Mouse (Mus musculus) spleen, adult 2 months (tissue): ENCODE measurements around the gene Fam172a. TPM values are rescaled to one million over a fixed set of nuclear protein-coding genes. Genes with fewer than 3 reads are reported as not detected.

Experiments
- DNase-seq, 2 experiments: peaks; one replicate each; pipeline versions ENCODE4 v3.0.0 to v3.0.0-alpha.2; 2012 to 2021; ENCODE audit warnings: low spot score in 2 of 2, low read depth in 1 of 2
- H3K27ac ChIP-seq: fragments of 200-500 bp; 2 replicates; pipeline ENCODE4 v1.5.1; 2012; ENCODE audit warnings: low read length, inconsistent platforms; ENCODE audit not compliant: insufficient read depth
- H3K27me3 ChIP-seq: fragments of 200-500 bp; 2 replicates; pipeline ENCODE4 v1.6.1; 2012; ENCODE audit warnings: mild to moderate bottlenecking, moderate library complexity, low read length, inconsistent platforms; ENCODE audit not compliant: control insufficient read depth, insufficient read depth
- H3K36me3 ChIP-seq: fragments of 200-500 bp; 2 replicates; pipeline ENCODE4 v1.6.1; 2012; ENCODE audit warnings: mild to moderate bottlenecking, low read length, inconsistent platforms; ENCODE audit not compliant: control insufficient read depth, insufficient read depth
- H3K4me1 ChIP-seq: fragments of 200-500 bp; 2 replicates; pipeline ENCODE4 v1.6.1; 2011; ENCODE audit warnings: inconsistent platforms; ENCODE audit not compliant: control insufficient read depth, insufficient read depth, insufficient read length
- H3K4me3 ChIP-seq: fragments of 200-500 bp; 2 replicates; pipeline ENCODE4 v1.5.1; 2011; ENCODE audit warnings: mild to moderate bottlenecking, inconsistent platforms; ENCODE audit not compliant: insufficient read depth, insufficient read length; ENCODE audit errors: extremely low read depth
- CTCF ChIP-seq: fragments of 200-500 bp; IDR thresholded peaks from 2 replicates; pipeline ENCODE4 v1.5.1; 2011; ENCODE audit warnings: mild to moderate bottlenecking, inconsistent platforms; ENCODE audit not compliant: insufficient read depth, insufficient read length, insufficient replicate concordance; ENCODE audit errors: extremely low read depth
- POLR2A ChIP-seq: fragments of 200-500 bp; IDR thresholded peaks from 2 replicates; pipeline ENCODE4 v1.6.1; 2011; ENCODE audit warnings: low read depth, low read length, inconsistent platforms
- WGBS: fragments of 180-500 bp; shearing (Covaris S2); methylation state at CpG from one replicate; pipeline ENCODE4 v1.1.7; 2018; 5-methylcytosine and 5-hydroxymethylcytosine counted together
- polyA plus RNA-seq: library from polyadenylated mRNA; depleted of rRNA; stranded (reverse); fragments of >200 nt; gene quantifications from 2 replicates; pipeline ENCODE4 v1.2.3, GENCODE M21; 2012

The Fam172a gene
- polyA plus RNA-seq, 1 experiment = 7.1 TPM

- no peak for TF ChIP-seq POLR2A
- no peak for TF ChIP-seq CTCF
- no peak overlapping the region for H3K27ac ChIP-seq
- no peaks in the 10 kb centered on the region for H3K36me3 ChIP-seq
- peaks cover 26% of the 10 kb centered on the region for H3K27me3 ChIP-seq
- 6% methylated on average over 47 of the region's 47 CpGs for WGBS
- DNase-seq = no peak
- H3K4me3 ChIP-seq = peak overlapping the region; percentile 37; the same call in 1 of the 2 replicates
- no peaks in the 10 kb centered on the region for H3K4me1 ChIP-seq
These were observed 500.9 kb downstream of the Fam172a start for GRCm38 (mm10) chr13:78202574-78203347.

DNA sequence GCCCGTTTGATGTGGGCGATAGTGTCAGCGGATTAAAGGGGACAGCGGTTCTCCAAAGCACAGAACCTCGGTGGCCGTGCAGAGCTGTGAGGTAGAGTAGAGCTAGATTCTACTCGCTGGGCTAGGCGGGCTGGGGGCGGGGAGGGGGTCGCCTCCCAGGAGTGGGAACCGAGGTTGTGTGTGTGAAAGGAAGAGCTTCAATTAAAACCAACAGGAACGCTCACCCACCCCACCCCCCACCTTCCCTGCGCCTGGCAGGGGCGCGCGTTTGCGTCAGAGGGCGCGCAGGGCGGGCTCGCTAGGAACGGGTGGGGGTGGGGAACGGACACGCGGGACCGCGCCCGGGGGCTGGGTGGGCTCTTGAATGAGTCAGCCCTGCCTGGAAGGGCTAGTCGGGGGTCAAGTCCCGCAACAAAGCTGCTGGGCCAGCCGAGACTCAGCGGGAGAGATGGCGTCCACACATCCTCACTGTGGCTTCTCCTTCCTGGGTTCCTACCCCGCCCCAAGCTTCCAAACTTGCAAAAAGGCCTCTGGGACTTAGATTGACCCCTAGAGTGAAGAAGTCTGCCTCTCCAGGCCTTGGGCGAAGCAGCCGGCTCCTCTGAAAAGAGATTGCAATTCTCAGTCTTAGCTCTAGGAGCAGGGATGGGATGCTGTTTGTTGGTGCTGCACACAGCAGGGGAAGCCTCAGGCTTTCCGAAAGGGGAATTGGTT is 501.7 kb downstream of the Fam172a start:
- no peak for DNase-seq
- 4% methylated on average over 37 of the region's 37 CpGs for WGBS
- no peaks in the 10 kb centered on the region for H3K4me1 ChIP-seq
- no peaks in the 10 kb centered on the region for H3K36me3 ChIP-seq
- peaks cover 23% of the 10 kb centered on the region for H3K27me3 ChIP-seq
- peak overlapping the region; percentile 37 for H3K4me3 ChIP-seq
- TF ChIP-seq POLR2A (no peak), CTCF (no peak)
- H3K27ac ChIP-seq = peak overlapping the region; percentile 57; the same call in 1 of the 2 replicates

DNA sequence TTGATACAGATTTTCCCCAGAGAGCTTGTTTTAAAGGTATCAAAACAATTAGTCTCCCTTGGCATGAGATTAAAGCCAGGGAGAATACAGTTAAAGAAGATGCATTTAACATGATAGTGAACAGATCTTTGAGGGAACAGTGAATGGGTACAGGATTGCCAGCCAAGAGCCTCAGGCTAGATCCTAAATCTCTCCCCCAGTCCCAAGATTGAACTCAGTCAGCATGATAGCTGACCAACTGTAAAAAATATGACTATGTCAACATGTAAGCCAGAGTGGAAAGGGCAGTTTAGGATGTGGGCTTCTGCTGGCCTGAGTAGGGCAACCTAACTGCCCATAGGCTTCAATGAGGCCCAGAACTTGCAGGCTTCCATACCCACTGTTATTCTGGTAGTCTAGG is 503.6 kb downstream of the Fam172a start:
- Histone ChIP-seq H3K4me1 (no peaks in the 10 kb centered on the region), H3K27ac (no peak overlapping the region), H3K36me3 (no peaks in the 10 kb centered on the region), H3K4me3 (no peak overlapping the region), H3K27me3 (peaks cover 16% of the 10 kb centered on the region)
- no peak for DNase-seq
- TF ChIP-seq CTCF (no peak), POLR2A (no peak)

- DNase-seq = no peak
- Histone ChIP-seq H3K4me3 (no peak overlapping the region), H3K27ac (no peak overlapping the region), H3K27me3 (peaks cover 17% of the 10 kb centered on the region), H3K4me1 (no peaks in the 10 kb centered on the region), H3K36me3 (no peaks in the 10 kb centered on the region)
- TF ChIP-seq CTCF (no peak), POLR2A (no peak)
- 43% methylated on average over 7 of the region's 7 CpGs for WGBS
These were observed 505.1 kb downstream of the Fam172a start for GRCm38 (mm10) chr13:78206891-78207430.

GRCm38 (mm10) chr13:78207796-78208645 is 506.2 kb downstream of the Fam172a start:
- Histone ChIP-seq H3K27me3 (peaks cover 18% of the 10 kb centered on the region), H3K4me3 (no peak overlapping the region)
- 9% methylated on average over 12 of the region's 12 CpGs for WGBS

DNA sequence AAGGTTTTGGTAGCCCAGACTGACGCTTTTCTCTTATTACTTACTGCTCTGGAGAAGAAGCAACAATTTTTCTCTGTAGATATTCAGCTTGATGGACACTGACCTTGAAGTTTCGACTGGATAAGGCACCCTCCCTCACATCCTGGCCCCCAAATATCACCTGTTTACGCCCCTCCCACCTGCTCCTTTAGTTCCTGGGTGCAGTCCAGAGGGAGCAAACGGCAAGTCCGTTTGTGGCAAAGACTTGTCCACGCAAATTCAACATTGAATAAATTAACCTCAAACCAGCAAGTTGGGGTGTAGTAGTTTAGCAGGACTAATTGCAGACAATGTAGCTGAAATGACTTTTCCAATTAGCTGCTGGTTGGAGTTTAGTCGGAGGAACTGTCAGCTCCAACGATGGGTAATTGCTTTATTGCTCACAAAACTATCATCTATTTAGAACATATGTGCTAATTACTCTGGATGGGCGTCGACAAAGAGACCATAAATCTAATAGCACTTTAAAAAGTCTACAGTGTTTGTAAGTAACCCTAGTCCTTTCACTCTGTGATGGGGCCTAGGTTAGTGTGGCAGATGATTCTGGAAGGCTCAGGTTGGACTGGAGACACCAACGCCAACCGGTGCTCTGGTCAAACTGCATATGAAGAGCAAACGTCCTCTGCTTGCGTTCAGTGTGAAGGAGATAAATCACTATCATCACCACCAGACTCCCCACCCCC is 507.0 kb downstream of the Fam172a start:
- no peak overlapping the region for H3K27ac ChIP-seq
- peaks cover 13% of the 10 kb centered on the region for H3K27me3 ChIP-seq
- no peak overlapping the region for H3K4me3 ChIP-seq
- 11% methylated on average over 14 of the region's 14 CpGs for WGBS
- no peak for DNase-seq
- no peak for TF ChIP-seq POLR2A
- no peak for TF ChIP-seq CTCF
- H3K36me3 ChIP-seq = no peaks in the 10 kb centered on the region
- H3K4me1 ChIP-seq = no peaks in the 10 kb centered on the region

More at GRCm38 (mm10) chr13:78207796-78208645, 506.2 kb downstream of the Fam172a start:
- no peaks in the 10 kb centered on the region for H3K36me3 ChIP-seq
- no peak for DNase-seq
- no peaks in the 10 kb centered on the region for H3K4me1 ChIP-seq
- no peak for TF ChIP-seq POLR2A
- no peak for TF ChIP-seq CTCF
- no peak overlapping the region for H3K27ac ChIP-seq
